In genomic region chr14:12343451-12343941, GRCm38 (mm10) we compare ENCODE assay signal across 17 mouse cellular contexts. TPM values are rescaled to one million over a fixed set of nuclear protein-coding genes. Genes with fewer than 3 reads are reported as not detected.
DNase-seq lines count a peak whose midpoint lies in the region; ATAC-seq lines count a peak whose summit lies in the region.
"Had no signal": no experiment of that assay in that cellular context is flagged by ENCODE, and none has a peak within 500 bp of the region (broad histone marks: within the 10 kb centered on the region; RNA-seq: fewer than 3 reads in every experiment).

No protein-coding gene starts in this region.

- H3K36me3 ChIP-seq in hindbrain, embryonic 11.5 days (ENCODE audit: control insufficient read depth, insufficient read depth, low read length) = no peaks in the 10 kb centered on the region
- no peaks in the 10 kb centered on the region for H3K36me3 ChIP-seq in hindbrain, embryonic 12.5 days
- no peaks in the 10 kb centered on the region for H3K36me3 ChIP-seq in embryonic facial prominence, embryonic 13.5 days
- H3K36me3 ChIP-seq: heart, embryonic 13.5 days; kidney, embryonic 15.5 days had no signal

- peaks cover 95% of the 10 kb centered on the region for H3K27me3 ChIP-seq in hindbrain, embryonic 11.5 days (ENCODE audit: control insufficient read depth, insufficient read depth, low read length)
- H3K27me3 ChIP-seq in hindbrain, embryonic 12.5 days = peaks cover 96% of the 10 kb centered on the region
- peaks cover 100% of the 10 kb centered on the region for H3K27me3 ChIP-seq in embryonic facial prominence, embryonic 13.5 days

- WGBS in hindbrain, embryonic 11.5 days = 2% methylated on average over 20 of the region's 20 CpGs
- 1% methylated on average over 20 of the region's 20 CpGs for WGBS in hindbrain, embryonic 12.5 days
- 1% methylated on average over 20 of the region's 20 CpGs for WGBS in embryonic facial prominence, embryonic 13.5 days

- H3K9ac ChIP-seq in hindbrain, embryonic 11.5 days (ENCODE audit: low read depth, low read length) = no peak overlapping the region
- no peak overlapping the region for H3K9ac ChIP-seq in hindbrain, embryonic 12.5 days
- no peak overlapping the region for H3K9ac ChIP-seq in embryonic facial prominence, embryonic 13.5 days
- H3K9ac ChIP-seq: heart, embryonic 13.5 days; hindbrain, embryonic 14.5 days; kidney, embryonic 15.5 days had no signal

- intact Hi-C loops in heart, postnatal 10 days (cut with DNase I) = no loop called here

- H3K4me2 ChIP-seq in hindbrain, embryonic 11.5 days (replicated peaks; ENCODE audit: low read depth, low read length) = no peak overlapping the region
- no peak overlapping the region for H3K4me2 ChIP-seq in hindbrain, embryonic 12.5 days (replicated peaks)
- no peak overlapping the region for H3K4me2 ChIP-seq in embryonic facial prominence, embryonic 13.5 days
- H3K4me2 ChIP-seq: heart, embryonic 13.5 days; hindbrain, embryonic 14.5 days; kidney, embryonic 15.5 days had no signal

- H3K9me3 ChIP-seq in hindbrain, embryonic 11.5 days (ENCODE audit: control insufficient read depth, low read length) = no peaks in the 10 kb centered on the region
- H3K9me3 ChIP-seq in hindbrain, embryonic 12.5 days (replicated peaks) = no peaks in the 10 kb centered on the region
- H3K9me3 ChIP-seq in embryonic facial prominence, embryonic 13.5 days = no peaks in the 10 kb centered on the region
- H3K9me3 ChIP-seq: heart, embryonic 13.5 days; kidney, embryonic 15.5 days; megakaryocyte, embryonic 14.5 days had no signal

- H3K4me3 ChIP-seq in hindbrain, embryonic 11.5 days (ENCODE audit: low read depth, low read length) = no peak overlapping the region
- H3K4me3 ChIP-seq in hindbrain, embryonic 12.5 days = no peak overlapping the region
- 0 out of 2 replicates have a peak overlapping the region, but pooled peaks have one; percentile 4 for H3K4me3 ChIP-seq in embryonic facial prominence, embryonic 13.5 days
- H3K4me3 ChIP-seq: kidney, embryonic 15.5 days; megakaryocyte, embryonic 14.5 days had no signal

- DNase-seq in hindbrain, embryonic 11.5 days (ENCODE audit: low spot score) = peak; percentile 58
- peak; percentile 73 for DNase-seq in ES-CJ7 (ENCODE audit: low read depth, low spot score)
- DNase-seq in mesoderm, embryonic 11.5 days (ENCODE audit: low read depth, low spot score) = peak; percentile 10
- no peak for DNase-seq in adrenal gland, adult 18-20 months (ENCODE audit: low spot score in 2 of 2)
- DNase-seq in heart, postnatal 10 days = no peak
- no peak for DNase-seq in urinary bladder, postnatal 25 days (ENCODE audit: low spot score)
- DNase-seq: B cell, adult 2 months; lung, adult 2 months; right cerebral cortex, postnatal 4 days had no signal

- H3K4me1 ChIP-seq in hindbrain, embryonic 11.5 days (replicated peaks; ENCODE audit: control insufficient read depth, insufficient read depth, low read length) = no peaks in the 10 kb centered on the region; the same call in 1 of the 2 replicates
- H3K4me1 ChIP-seq in hindbrain, embryonic 12.5 days = peaks cover 26% of the 10 kb centered on the region
- H3K4me1 ChIP-seq in embryonic facial prominence, embryonic 13.5 days = peaks cover 33% of the 10 kb centered on the region

- H3K27ac ChIP-seq in hindbrain, embryonic 11.5 days (ENCODE audit: low read depth, low read length) = no peak overlapping the region
- no peak overlapping the region for H3K27ac ChIP-seq in hindbrain, embryonic 12.5 days
- no peak overlapping the region for H3K27ac ChIP-seq in embryonic facial prominence, embryonic 13.5 days
- H3K27ac ChIP-seq: heart, embryonic 13.5 days; hindbrain, embryonic 14.5 days; kidney, embryonic 15.5 days had no signal

- no peak for ATAC-seq in hindbrain, embryonic 11.5 days (ENCODE audit: low FRiP score)
- ATAC-seq in hindbrain, embryonic 12.5 days (ENCODE audit: low FRiP score) = no peak
- no peak for ATAC-seq in embryonic facial prominence, embryonic 13.5 days (ENCODE audit: insufficient number of reproducible peaks, insufficient read depth, low FRiP score, low TSS enrichment, low read depth)

RNA-seq across cellular contexts. Expression of gene Fezf2, which starts 4.5 kb away (rescaled TPM):
- not detected in 2 replicates for polyA plus RNA-seq in hindbrain, embryonic 11.5 days (2014; fragmentation: Nextera tagmentation; extraction: Ambion mirVana)
- polyA plus RNA-seq in hindbrain, embryonic 12.5 days (2016; fragmentation: Nextera tagmentation; extraction: Ambion mirVana) = 0.31 and 0.63 TPM in 2 replicates
- 0.18 and 1.2 TPM in 2 replicates for polyA plus RNA-seq in embryonic facial prominence, embryonic 13.5 days (2015; fragmentation: Nextera tagmentation; extraction: Ambion mirVana)
- not detected for total RNA-seq in adrenal gland, adult 18-20 months (2021)
- total RNA-seq in heart, postnatal 10 days (2021) = not detected
- total RNA-seq: gastrocnemius, adult 8-10 months had no signal
- polyA plus RNA-seq: hindbrain, embryonic 14.5 days; kidney, embryonic 15.5 days; lung, adult 2 months; stomach, embryonic 14.5 days had no signal

RNA-seq across cellular contexts. Expression of gene 3830406C13Rik, which starts 59.5 kb away (rescaled TPM):
- polyA plus RNA-seq in hindbrain, embryonic 11.5 days (2014; fragmentation: Nextera tagmentation; extraction: Ambion mirVana) = 26.2 and 33.2 TPM in 2 replicates
- 30.4 and 32.6 TPM in 2 replicates for polyA plus RNA-seq in hindbrain, embryonic 12.5 days (2016; fragmentation: Nextera tagmentation; extraction: Ambion mirVana)
- polyA plus RNA-seq in embryonic facial prominence, embryonic 13.5 days (2015; fragmentation: Nextera tagmentation; extraction: Ambion mirVana) = 60.0 and 61.6 TPM in 2 replicates
- 10 to 100 TPM; 27.0 to 38.3 TPM for total RNA-seq in adrenal gland, adult 18-20 months (2021)
- total RNA-seq in heart, postnatal 10 days (2021) = 10 to 100 TPM; 21.2 to 28.7 TPM

RNA-seq across cellular contexts. Expression of gene Gm49355, which starts 59.7 kb away (rescaled TPM):
- 0.08 and 0.23 TPM in 2 replicates for polyA plus RNA-seq in hindbrain, embryonic 11.5 days (2014; fragmentation: Nextera tagmentation; extraction: Ambion mirVana)
- polyA plus RNA-seq in hindbrain, embryonic 12.5 days (2016; fragmentation: Nextera tagmentation; extraction: Ambion mirVana) = 0.12 TPM in 1 of 2 replicates, not detected in the other
- 0.17 TPM in 1 of 2 replicates, not detected in the other for polyA plus RNA-seq in embryonic facial prominence, embryonic 13.5 days (2015; fragmentation: Nextera tagmentation; extraction: Ambion mirVana)
- under 1 TPM in 1 of 2 experiments, not detected in 1; 0.20 TPM for total RNA-seq in adrenal gland, adult 18-20 months (2021)
- total RNA-seq in heart, postnatal 10 days (2021) = under 1 TPM; 0.12 to 0.37 TPM

Comparison
In these comparisons a context has a peak if more than half of its experiments do, and no peak if none do; other contexts are left out.
1. DNase-seq: peak in hindbrain, embryonic 11.5 days (single experiment), ES-CJ7 (single experiment) and mesoderm, embryonic 11.5 days (single experiment); none in adrenal gland, adult 18-20 months (0 of 2), heart, postnatal 10 days (0 of 2) and urinary bladder, postnatal 25 days (single experiment).